Mouse (Mus musculus) forebrain, embryonic 16.5 days (tissue): ENCODE results near the gene Mecom. TPM values are rescaled to one million over a fixed set of nuclear protein-coding genes. Genes with fewer than 3 reads are reported as not detected.

Source experiments
- ATAC-seq: fragments of 200-750 bp; cut with Nextera tagmentation; 2 replicates; pipeline ENCODE4 v1.8.0; 2017; ENCODE audit warnings: mild to moderate bottlenecking, moderate library complexity
- H3K27ac ChIP-seq: fragments of 300-500 bp; sonication (generic); 2 replicates; pipeline ENCODE4 v1.5.1; 2014; ENCODE audit warnings: low read length, control low read depth
- H3K27me3 ChIP-seq: fragments of 300-500 bp; sonication (generic); replicated peaks from 2 replicates; pipeline ENCODE4 v1.6.1; 2014; ENCODE audit warnings: low read length; ENCODE audit not compliant: control insufficient read depth, insufficient read depth
- H3K36me3 ChIP-seq: fragments of 300-500 bp; sonication (generic); 2 replicates; pipeline ENCODE4 v1.6.1; 2014; ENCODE audit not compliant: control insufficient read depth, insufficient read depth
- H3K4me1 ChIP-seq: fragments of 300-500 bp; sonication (generic); replicated peaks from 2 replicates; pipeline ENCODE4 v1.6.1; 2014; ENCODE audit warnings: low read length; ENCODE audit not compliant: control insufficient read depth, insufficient read depth
- H3K4me2 ChIP-seq: fragments of 300-500 bp; sonication (generic); 2 replicates; pipeline ENCODE4 v1.6.1; 2014; ENCODE audit warnings: mild to moderate bottlenecking, low read length, control low read depth
- H3K4me3 ChIP-seq: fragments of 300-500 bp; sonication (generic); replicated peaks from 2 replicates; pipeline ENCODE4 v1.5.1; 2014; ENCODE audit warnings: mild to moderate bottlenecking, low read length, control low read depth
- H3K9ac ChIP-seq: fragments of 300-500 bp; sonication (generic); replicated peaks from 2 replicates; pipeline ENCODE4 v1.6.1; 2014; ENCODE audit warnings: low read depth, low read length, control low read depth
- H3K9me3 ChIP-seq: fragments of 300-500 bp; sonication (generic); 2 replicates; pipeline ENCODE4 v1.6.1; 2016; ENCODE audit warnings: low read length; ENCODE audit not compliant: control insufficient read depth
- WGBS: fragments of 180-500 bp; shearing (Covaris S2); extraction: QIAGEN DNeasy Blood & Tissue Kit; methylation state at CpG from one replicate; pipeline ENCODE4 v1.1.7; 2014; 5-methylcytosine and 5-hydroxymethylcytosine counted together
- polyA plus RNA-seq: library from polyadenylated mRNA; unstranded; fragments of >200 nt; fragmentation: Nextera tagmentation; extraction: Ambion mirVana; gene quantifications from 2 replicates; pipeline ENCODE4 v1.2.1, GENCODE M21; 2015

The Mecom gene
- polyA plus RNA-seq, 1 experiment from 2014 or later = 2.1 TPM

DNA sequence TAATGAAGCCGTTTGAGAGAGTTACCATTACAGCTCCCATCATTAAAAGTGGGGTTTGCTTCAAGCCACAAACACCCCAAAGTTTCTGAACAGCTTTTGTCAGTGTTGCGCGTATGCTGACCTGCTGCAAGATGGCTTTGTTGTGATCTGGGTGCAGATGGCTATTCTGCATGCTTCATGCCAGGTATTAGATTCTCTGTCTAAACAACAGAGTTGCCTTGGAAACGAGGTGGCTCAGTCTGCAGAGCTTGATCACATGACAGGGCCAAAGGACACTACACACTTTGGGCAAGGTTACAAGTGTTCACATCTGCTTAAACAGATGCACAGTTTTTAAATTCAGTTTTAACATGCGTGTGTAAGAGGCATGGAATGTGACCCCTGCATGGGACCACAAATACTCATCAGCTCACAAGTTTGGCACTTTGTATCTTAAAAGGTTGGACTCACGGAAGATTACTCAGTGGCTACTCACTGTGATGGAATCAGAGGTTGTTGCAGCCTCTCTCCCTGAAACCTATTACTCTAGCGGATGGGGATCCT lies 390.6 kb downstream of the Mecom start:
- H3K4me3 ChIP-seq = no peak overlapping the region
- no peak overlapping the region for H3K4me2 ChIP-seq
- WGBS = 60% methylated on average over 7 of the region's 7 CpGs
- H3K4me1 ChIP-seq = peaks cover 8% of the 10 kb centered on the region
- no peaks in the 10 kb centered on the region for H3K9me3 ChIP-seq
- peaks cover 12% of the 10 kb centered on the region for H3K27me3 ChIP-seq
- H3K27ac ChIP-seq = no peak overlapping the region
- no peak for ATAC-seq
- no peaks in the 10 kb centered on the region for H3K36me3 ChIP-seq
- H3K9ac ChIP-seq = no peak overlapping the region

DNA sequence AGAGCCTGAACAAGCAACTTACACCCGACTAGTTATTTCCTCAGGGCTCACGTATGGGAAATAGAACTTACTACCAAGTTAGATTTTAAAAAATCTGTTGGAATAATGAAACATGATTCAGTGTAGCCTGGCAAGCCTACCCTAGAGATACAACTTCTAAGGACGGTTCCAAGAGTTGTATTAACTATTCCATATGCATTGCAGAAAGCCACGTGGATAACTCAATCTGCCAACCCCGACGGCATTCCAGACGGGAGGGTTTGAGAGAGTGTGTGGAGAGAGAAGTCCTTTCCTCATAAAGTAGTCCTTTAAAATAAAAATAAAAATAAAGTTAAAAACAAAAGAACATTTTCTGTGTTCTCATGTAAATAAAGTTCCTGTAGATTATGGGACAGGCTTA lies 393.4 kb downstream of the Mecom start:
- Histone ChIP-seq H3K27ac (no peak overlapping the region), H3K4me3 (no peak overlapping the region), H3K4me2 (no peak overlapping the region), H3K27me3 (peaks cover 22% of the 10 kb centered on the region), H3K36me3 (no peaks in the 10 kb centered on the region), H3K9ac (no peak overlapping the region), H3K9me3 (no peaks in the 10 kb centered on the region), H3K4me1 (peaks cover 8% of the 10 kb centered on the region)
- ATAC-seq = peak; percentile 67
- WGBS = 59% methylated on average over 7 of the region's 7 CpGs

DNA sequence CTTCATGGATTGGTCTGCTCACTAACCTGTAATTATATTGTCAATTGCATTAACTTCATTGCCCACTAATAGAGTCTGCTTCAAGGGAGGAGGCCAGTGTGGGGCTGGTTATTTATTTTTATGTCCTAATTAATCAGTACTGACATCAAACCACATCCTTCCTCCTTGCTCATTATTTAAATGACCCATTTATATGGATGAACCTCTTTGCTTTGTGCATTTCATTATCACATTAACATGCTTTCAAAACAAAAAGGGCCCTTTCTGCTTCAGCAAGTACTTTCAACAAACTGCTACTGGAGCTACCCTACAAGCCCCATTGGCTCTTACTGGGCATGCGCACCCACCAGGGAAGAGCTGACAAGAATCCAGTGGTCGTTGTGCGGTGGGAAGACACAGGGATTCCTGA lies 393.9 kb downstream of the Mecom start:
- 10% methylated on average over 3 of the region's 3 CpGs for WGBS
- no peaks in the 10 kb centered on the region for H3K9me3 ChIP-seq
- no peak overlapping the region for H3K4me3 ChIP-seq
- no peak overlapping the region for H3K27ac ChIP-seq
- H3K4me2 ChIP-seq = no peak overlapping the region
- H3K36me3 ChIP-seq = no peaks in the 10 kb centered on the region
- H3K27me3 ChIP-seq = peaks cover 25% of the 10 kb centered on the region
- peaks cover 8% of the 10 kb centered on the region for H3K4me1 ChIP-seq
- ATAC-seq = peak; percentile 79
- H3K9ac ChIP-seq = no peak overlapping the region

DNA sequence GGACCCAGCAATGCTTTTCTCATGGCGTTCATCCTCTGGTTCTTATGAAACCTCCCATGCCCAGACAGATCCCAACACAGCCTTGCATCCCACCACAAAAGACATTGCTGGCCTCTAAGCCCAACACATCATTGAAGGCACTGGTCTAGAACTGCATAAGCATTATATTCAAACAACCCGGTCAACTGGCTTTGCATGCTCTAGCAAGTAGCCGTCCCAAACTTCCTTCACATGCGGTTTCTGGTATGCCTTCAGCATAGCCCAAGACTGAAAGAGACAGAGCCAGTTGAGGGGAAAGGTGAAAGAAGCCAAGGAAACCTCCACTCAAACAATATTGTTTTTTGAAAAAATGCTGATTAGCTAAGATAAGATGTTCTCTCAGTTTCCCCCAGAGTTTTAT lies 397.7 kb downstream of the Mecom start:
- Histone ChIP-seq H3K36me3 (no peaks in the 10 kb centered on the region), H3K9me3 (no peaks in the 10 kb centered on the region), H3K4me1 (peaks cover 8% of the 10 kb centered on the region), H3K4me3 (no peak overlapping the region), H3K27me3 (peaks cover 23% of the 10 kb centered on the region), H3K9ac (no peak overlapping the region), H3K27ac (no peak overlapping the region), H3K4me2 (no peak overlapping the region)
- 97% methylated on average over 4 of the region's 4 CpGs for WGBS
- ATAC-seq = no peak

DNA sequence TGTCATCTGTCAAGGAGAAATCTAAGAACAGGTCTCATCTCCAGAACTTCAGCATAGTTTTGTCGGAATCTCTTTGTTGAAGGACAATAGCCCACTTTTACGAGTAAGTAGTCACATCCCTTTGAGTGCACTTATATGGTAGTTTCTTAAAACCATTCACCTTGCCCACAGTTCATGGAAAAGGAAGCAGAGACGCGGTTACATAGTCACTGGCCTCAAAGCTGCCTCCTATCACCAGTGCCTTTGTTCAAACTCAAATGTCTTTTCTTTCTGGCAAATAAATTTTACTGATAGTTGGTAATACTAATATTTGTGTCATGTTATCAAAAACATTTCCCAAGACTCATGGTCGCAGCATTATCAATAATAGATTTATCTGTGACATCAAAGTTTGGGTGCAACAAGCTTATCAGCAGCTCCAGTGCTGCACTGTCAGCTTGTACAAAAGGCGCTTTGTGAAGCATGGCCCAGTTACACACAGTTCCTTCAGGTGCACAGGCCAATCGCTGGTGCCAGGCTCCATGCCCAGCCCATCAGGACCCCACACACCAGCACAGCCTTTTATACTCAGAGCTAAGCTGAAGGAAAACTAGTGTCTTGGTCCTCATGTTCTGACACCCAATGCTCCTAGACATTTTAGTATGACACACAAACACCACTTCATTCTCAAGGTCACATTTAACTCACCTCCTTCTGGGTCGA lies 399.3 kb downstream of the Mecom start:
- Histone ChIP-seq H3K9me3 (no peaks in the 10 kb centered on the region), H3K4me1 (no peaks in the 10 kb centered on the region; the same call in 1 of the 2 replicates), H3K36me3 (no peaks in the 10 kb centered on the region), H3K9ac (no peak overlapping the region), H3K27ac (no peak overlapping the region), H3K4me2 (no peak overlapping the region), H3K27me3 (peaks cover 23% of the 10 kb centered on the region), H3K4me3 (no peak overlapping the region)
- ATAC-seq = no peak
- WGBS = 93% methylated on average over 8 of the region's 8 CpGs

DNA sequence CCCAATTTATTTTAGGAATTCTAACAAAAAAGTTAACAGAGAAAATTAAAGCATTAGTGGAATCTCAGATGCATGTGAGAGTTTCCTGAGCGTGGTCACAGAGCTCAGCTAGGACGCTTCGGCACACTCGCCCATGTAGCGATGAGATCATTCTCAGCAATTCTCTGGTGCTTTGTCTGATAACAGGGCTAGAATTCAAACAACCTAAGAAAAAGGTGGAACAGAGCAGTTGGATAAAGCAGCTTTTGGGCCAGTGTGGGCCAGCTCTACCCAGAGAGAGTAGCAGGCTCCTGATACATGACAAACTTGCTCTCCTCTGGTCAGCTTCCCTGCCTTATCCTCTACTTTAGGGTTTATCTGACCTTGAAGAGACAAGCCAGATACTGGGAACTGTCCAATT lies 402.8 kb downstream of the Mecom start:
- H3K4me3 ChIP-seq = no peak overlapping the region
- no peaks in the 10 kb centered on the region for H3K9me3 ChIP-seq
- no peak overlapping the region for H3K9ac ChIP-seq
- H3K4me2 ChIP-seq = no peak overlapping the region
- no peak overlapping the region for H3K27ac ChIP-seq
- WGBS = 27% methylated on average over 5 of the region's 5 CpGs
- H3K27me3 ChIP-seq = peaks cover 13% of the 10 kb centered on the region
- H3K36me3 ChIP-seq = no peaks in the 10 kb centered on the region
- ATAC-seq = no peak
- no peaks in the 10 kb centered on the region for H3K4me1 ChIP-seq

DNA sequence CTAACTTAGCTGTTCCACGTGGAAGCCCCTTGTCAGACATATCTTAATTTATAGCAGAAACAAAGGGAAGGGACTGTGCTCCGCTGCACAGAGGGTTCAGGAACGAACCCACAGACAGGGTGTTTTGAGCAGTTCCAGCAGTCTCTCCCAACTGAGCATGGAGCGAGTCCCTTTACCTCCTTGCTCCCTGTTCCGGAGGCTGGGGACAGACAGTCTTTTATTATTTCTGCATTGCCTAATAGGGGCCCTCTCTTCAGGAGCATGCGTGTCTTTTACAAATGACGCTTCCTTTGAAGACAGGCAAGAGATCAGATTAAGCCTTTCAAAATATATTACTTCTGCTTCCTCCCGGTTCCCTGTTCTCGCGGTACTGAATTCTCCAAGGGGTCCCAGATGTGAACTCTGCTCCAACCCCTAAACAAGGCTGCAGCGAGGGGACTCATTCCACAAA lies 403.8 kb downstream of the Mecom start:
- Histone ChIP-seq H3K4me1 (no peaks in the 10 kb centered on the region), H3K27me3 (peaks cover 6% of the 10 kb centered on the region; the same call in 1 of the 2 replicates), H3K9me3 (no peaks in the 10 kb centered on the region), H3K4me2 (no peak overlapping the region), H3K9ac (no peak overlapping the region), H3K36me3 (no peaks in the 10 kb centered on the region), H3K27ac (no peak overlapping the region), H3K4me3 (no peak overlapping the region)
- ATAC-seq = no peak
- 18% methylated on average over 11 of the region's 11 CpGs for whole genome bisulfite sequencing

DNA sequence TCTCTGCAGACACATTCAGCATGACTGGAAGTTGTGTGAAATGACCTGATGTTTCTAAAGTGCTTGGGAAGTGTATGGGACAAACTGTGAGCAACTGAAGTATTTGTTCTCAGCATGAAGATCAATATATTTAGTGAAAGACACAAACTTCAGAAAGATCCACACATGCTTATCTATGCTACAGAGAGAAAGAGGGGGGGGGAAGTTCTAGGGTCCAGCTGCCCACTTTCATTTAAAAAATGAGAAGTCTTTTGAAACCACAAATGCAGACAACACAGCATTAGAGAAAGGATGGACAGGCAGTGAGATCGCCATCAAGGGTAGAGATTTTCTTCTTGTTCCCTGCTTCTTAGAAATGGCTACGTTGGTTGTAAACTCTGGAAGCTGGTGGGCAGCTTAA lies 404.4 kb downstream of the Mecom start:
- Histone ChIP-seq H3K9me3 (no peaks in the 10 kb centered on the region), H3K36me3 (no peaks in the 10 kb centered on the region), H3K9ac (no peak overlapping the region), H3K4me1 (no peaks in the 10 kb centered on the region), H3K4me2 (no peak overlapping the region), H3K4me3 (no peak overlapping the region), H3K27me3 (0 out of 2 replicates have a peak, but pooled peaks cover under 1% of the 10 kb centered on the region), H3K27ac (no peak overlapping the region)
- ATAC-seq = no peak
- 81% methylated on average over 2 of the region's 2 CpGs for WGBS

DNA sequence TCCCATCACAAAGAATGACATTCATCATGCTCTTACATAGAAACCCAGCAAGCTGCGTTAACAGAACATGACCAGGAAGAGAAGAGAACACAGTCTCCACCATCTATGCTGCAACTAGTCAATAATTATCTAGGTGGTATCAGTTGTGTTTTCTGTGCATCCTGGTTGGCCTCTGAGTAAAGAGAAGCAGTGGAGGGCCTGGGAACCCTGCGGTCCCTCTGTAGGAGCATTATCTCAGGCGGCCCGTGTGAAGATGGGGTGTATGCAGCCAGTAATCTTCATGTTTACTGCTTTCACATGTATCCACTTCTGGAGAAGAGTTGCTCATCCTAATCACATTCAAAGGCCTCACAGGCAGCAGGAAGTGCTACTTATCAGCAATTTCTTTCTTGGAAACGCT lies 407.5 kb downstream of the Mecom start:
- Histone ChIP-seq H3K9me3 (no peaks in the 10 kb centered on the region), H3K36me3 (no peaks in the 10 kb centered on the region), H3K4me3 (no peak overlapping the region), H3K27ac (no peak overlapping the region), H3K27me3 (no peaks in the 10 kb centered on the region), H3K9ac (no peak overlapping the region), H3K4me1 (no peaks in the 10 kb centered on the region), H3K4me2 (no peak overlapping the region)
- 89% methylated on average over 5 of the region's 5 CpGs for WGBS
- no peak for ATAC-seq
